Mouse (Mus musculus) liver, adult 2 months (tissue): Measurements from ENCODE around the gene Mri1.

Source experiments
- CTCF ChIP-seq: fragments of 200-500 bp; IDR thresholded peaks from 2 replicates; pipeline ENCODE4 v1.5.1; 2011; ENCODE audit warnings: low read depth, low read length, control low read depth
- POLR2A ChIP-seq: fragments of 200-500 bp; IDR thresholded peaks from 2 replicates; pipeline ENCODE4 v1.6.1; 2011; ENCODE audit warnings: low read length, control low read depth; ENCODE audit not compliant: insufficient read depth; ENCODE audit errors: extremely low read depth

- no peak for TF ChIP-seq POLR2A
- no peak for TF ChIP-seq CTCF
These were observed 686 bp downstream of the Mri1 start for GRCm38 (mm10) chr8:84256458-84256821.
